8 mouse cellular contexts compared by ENCODE assay signal in the genomic region with DNA sequence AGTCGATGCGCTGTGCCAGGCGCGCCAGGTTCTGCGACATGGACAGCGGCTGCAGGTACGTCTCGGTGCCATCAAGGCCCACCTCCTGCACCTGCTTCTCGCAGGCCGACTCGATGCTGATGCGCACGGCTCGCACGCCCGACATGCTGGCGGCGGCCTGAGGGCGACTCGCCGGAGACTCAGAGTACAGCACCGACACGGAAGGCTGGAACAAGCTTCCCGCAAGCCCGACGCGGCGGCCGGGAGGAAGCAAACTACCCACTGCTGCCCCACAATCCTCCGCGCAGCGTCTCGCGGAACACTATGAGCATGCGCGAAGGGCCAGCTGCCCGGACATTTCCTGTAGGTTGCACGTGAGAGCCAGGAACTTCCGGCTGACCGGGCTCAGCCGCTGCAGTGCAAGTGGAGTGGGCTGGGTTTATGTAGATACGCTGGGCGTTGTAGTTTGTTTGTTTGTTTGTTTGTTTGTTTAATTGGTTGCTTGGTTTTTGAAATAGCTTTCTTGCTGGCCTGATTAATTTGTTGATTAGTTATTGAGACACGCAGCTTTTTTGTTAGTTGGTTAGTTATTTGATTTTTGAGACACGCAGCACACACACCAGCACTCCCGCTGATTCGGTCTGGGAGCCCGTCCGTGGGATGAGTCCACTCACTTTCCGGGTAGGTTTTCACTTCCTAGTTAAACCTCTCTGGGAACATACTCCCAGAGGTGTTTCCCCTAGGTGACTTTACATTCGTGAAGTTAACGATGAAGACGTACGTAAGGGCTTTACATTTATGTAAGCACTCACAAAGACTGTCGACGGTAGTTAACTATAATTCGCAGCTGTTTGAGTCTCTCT. TPM values are rescaled to one million over a fixed set of nuclear protein-coding genes. Genes with fewer than 3 reads are reported as not detected.
A peak's percentile ranks its signal among the peaks of the same experiment; 100 is the strongest.
DNase-seq lines count a peak whose midpoint lies in the region; ATAC-seq and TF ChIP-seq lines count a peak whose summit lies in the region.

A gene (minus strand): TSS at position 283 of the 842 bp plus-strand sequence.

- DNase-seq in 3134 (ENCODE audit: extremely low read depth, insufficient read length, low spot score): peak; percentile 92
- DNase-seq in adrenal gland, postnatal 36 days: peak; percentile 95 to 96
- DNase-seq in heart, adult 18-20 months: peak; percentile 96
- peak; percentile 97 for DNase-seq in kidney, adult 2 months
- peak; percentile 87 to 90 for DNase-seq in spleen, adult 2 months (ENCODE audit: low read depth in 1 of 2, low spot score in 2 of 2)

- no peaks in the 10 kb centered on the region for H3K27me3 ChIP-seq in embryonic facial prominence, embryonic 13.5 days
- no peaks in the 10 kb centered on the region for H3K27me3 ChIP-seq in kidney, adult 2 months (replicated peaks; ENCODE audit: control insufficient read depth, insufficient read depth, low read length)
- no peaks in the 10 kb centered on the region for H3K27me3 ChIP-seq in limb, embryonic 12.5 days
- H3K27me3 ChIP-seq in midbrain, embryonic 15.5 days (replicated peaks): no peaks in the 10 kb centered on the region
- H3K27me3 ChIP-seq in spleen, adult 2 months (ENCODE audit: control insufficient read depth, insufficient read depth, low read length): no peaks in the 10 kb centered on the region

- peaks cover 18% of the 10 kb centered on the region for H3K4me1 ChIP-seq in embryonic facial prominence, embryonic 13.5 days
- peaks cover 5% of the 10 kb centered on the region; the same call in 1 of the 2 replicates for H3K4me1 ChIP-seq in kidney, adult 2 months (ENCODE audit: control insufficient read depth, insufficient read depth, low read length)
- peaks cover 17% of the 10 kb centered on the region for H3K4me1 ChIP-seq in limb, embryonic 12.5 days (replicated peaks)
- H3K4me1 ChIP-seq in midbrain, embryonic 15.5 days: peaks cover 28% of the 10 kb centered on the region
- peaks cover 8% of the 10 kb centered on the region; the same call in 1 of the 2 replicates for H3K4me1 ChIP-seq in spleen, adult 2 months (ENCODE audit: control insufficient read depth, insufficient read depth, insufficient read length)

- H3K9me3 ChIP-seq in embryonic facial prominence, embryonic 13.5 days: no peaks in the 10 kb centered on the region
- no peaks in the 10 kb centered on the region for H3K9me3 ChIP-seq in limb, embryonic 12.5 days
- no peaks in the 10 kb centered on the region for H3K9me3 ChIP-seq in midbrain, embryonic 15.5 days

- TF ChIP-seq POLR2A in kidney, adult 2 months (IDR thresholded peaks at IDR 0.05; ENCODE audit: low read depth, low read length): peak; percentile 63
- TF ChIP-seq POLR2A in spleen, adult 2 months (IDR thresholded peaks at IDR 0.05; ENCODE audit: low read depth, low read length): peak; percentile 86

- peak; percentile 95 for ATAC-seq in embryonic facial prominence, embryonic 13.5 days (ENCODE audit: insufficient number of reproducible peaks, insufficient read depth, low FRiP score, low TSS enrichment, low read depth)
- peak; percentile 96 for ATAC-seq in limb, embryonic 12.5 days (ENCODE audit: insufficient number of reproducible peaks, insufficient read depth, low FRiP score, low TSS enrichment, low read depth)
- peak; percentile 99 for ATAC-seq in midbrain, embryonic 15.5 days (replicated peaks)

- H3K4me3 ChIP-seq in embryonic facial prominence, embryonic 13.5 days: peak within 1 kb of the TSS; percentile 98
- H3K4me3 ChIP-seq in kidney, adult 2 months (ENCODE audit: insufficient read depth, low read depth, low read length): peak within 1 kb of the TSS; percentile 99
- peak within 1 kb of the TSS; percentile 96 for H3K4me3 ChIP-seq in limb, embryonic 12.5 days (replicated peaks)
- peak within 1 kb of the TSS; percentile 90 for H3K4me3 ChIP-seq in midbrain, embryonic 15.5 days
- peak within 1 kb of the TSS; percentile 97 for H3K4me3 ChIP-seq in spleen, adult 2 months (ENCODE audit: extremely low read depth, insufficient read depth, insufficient read length)

- H3K27ac ChIP-seq in embryonic facial prominence, embryonic 13.5 days: peak within 1 kb of the TSS; percentile 87
- peak within 1 kb of the TSS; percentile 92 for H3K27ac ChIP-seq in kidney, adult 2 months (ENCODE audit: insufficient read depth, low read depth, low read length)
- peak within 1 kb of the TSS; percentile 90 for H3K27ac ChIP-seq in limb, embryonic 12.5 days
- H3K27ac ChIP-seq in midbrain, embryonic 15.5 days: peak within 1 kb of the TSS; percentile 89
- peak within 1 kb of the TSS; percentile 94 for H3K27ac ChIP-seq in spleen, adult 2 months (ENCODE audit: insufficient read depth, low read length)

- H3K36me3 ChIP-seq in embryonic facial prominence, embryonic 13.5 days: peaks cover 18% of the 10 kb centered on the region
- H3K36me3 ChIP-seq in kidney, adult 2 months (ENCODE audit: control insufficient read depth, insufficient read depth, low read length): peaks cover 2% of the 10 kb centered on the region; the same call in 1 of the 2 replicates
- H3K36me3 ChIP-seq in limb, embryonic 12.5 days: peaks cover 23% of the 10 kb centered on the region
- H3K36me3 ChIP-seq in midbrain, embryonic 15.5 days (replicated peaks): peaks cover 15% of the 10 kb centered on the region
- H3K36me3 ChIP-seq in spleen, adult 2 months (ENCODE audit: control insufficient read depth, insufficient read depth, low read length): peaks cover 14% of the 10 kb centered on the region

- peak within 1 kb of the TSS; percentile 99 for H3K9ac ChIP-seq in embryonic facial prominence, embryonic 13.5 days
- H3K9ac ChIP-seq in limb, embryonic 12.5 days (replicated peaks): peak within 1 kb of the TSS; percentile 95
- peak within 1 kb of the TSS; percentile 99 for H3K9ac ChIP-seq in midbrain, embryonic 15.5 days

- peak within 1 kb of the TSS; percentile 82 for H3K4me2 ChIP-seq in embryonic facial prominence, embryonic 13.5 days
- H3K4me2 ChIP-seq in limb, embryonic 12.5 days: peak within 1 kb of the TSS; percentile 81
- peak within 1 kb of the TSS; percentile 60 for H3K4me2 ChIP-seq in midbrain, embryonic 15.5 days

- TF ChIP-seq CTCF in kidney, adult 2 months (conservative IDR thresholded peaks at IDR 0.05; ENCODE audit: insufficient read depth, insufficient read length, low read depth, low read length): no peak
- no peak for TF ChIP-seq CTCF in spleen, adult 2 months (IDR thresholded peaks at IDR 0.05; ENCODE audit: extremely low read depth, insufficient read depth, insufficient read length, insufficient replicate concordance)

- WGBS in embryonic facial prominence, embryonic 13.5 days: under 1% methylated on average over 57 of the region's 57 CpGs
- WGBS in kidney, adult 2 months: under 1% methylated on average over 57 of the region's 57 CpGs
- WGBS in limb, embryonic 12.5 days: 2% methylated on average over 57 of the region's 57 CpGs
- 1% methylated on average over 57 of the region's 57 CpGs for WGBS in midbrain, embryonic 15.5 days
- under 1% methylated on average over 57 of the region's 57 CpGs for WGBS in spleen, adult 2 months

RNA-seq across cellular contexts. Expression of the gene that starts here (rescaled TPM):
- 10 to 100 TPM; 32.4 to 34.5 TPM for total RNA-seq in adrenal gland, postnatal 36 days (2021)
- 31.6 and 33.2 TPM in 2 replicates for polyA plus RNA-seq in embryonic facial prominence, embryonic 13.5 days (2015; fragmentation: Nextera tagmentation; extraction: Ambion mirVana)
- 10 to 100 TPM; 13.1 to 17.7 TPM for total RNA-seq in heart, adult 18-20 months (2021)
- 20.5 and 21.3 TPM in 2 replicates for polyA plus RNA-seq in kidney, adult 2 months (2012; rRNA removed)
- 41.0 and 46.0 TPM in 2 replicates for polyA plus RNA-seq in limb, embryonic 12.5 days (2016; fragmentation: Nextera tagmentation; extraction: Ambion mirVana)
- polyA plus RNA-seq in midbrain, embryonic 15.5 days (2015; fragmentation: Nextera tagmentation; extraction: Ambion mirVana): 30.8 and 36.1 TPM in 2 replicates
- polyA plus RNA-seq in spleen, adult 2 months (2012; rRNA removed): 21.2 and 32.5 TPM in 2 replicates

Comparison
In these comparisons a context has a peak if more than half of its experiments do, and no peak if none do; other contexts are left out.
1. Peak in every context shown above with its lines: DNase-seq, ATAC-seq, H3K4me3 ChIP-seq and H3K27ac ChIP-seq.